Mouse (Mus musculus) common myeloid progenitor, adult 5-6 weeks (primary cell): ENCODE measurements around the gene Cldn9. TPM values are rescaled to one million over a fixed set of nuclear protein-coding genes. Genes with fewer than 3 reads are reported as not detected.

ENCODE experiments used
- ATAC-seq: replicated peaks from 2 replicates; pipeline ENCODE4 v1.8.0; 2016; ENCODE audit warnings: low read depth, mild to moderate bottlenecking, moderate TSS enrichment, inconsistent platforms; ENCODE audit not compliant: poor library complexity, severe bottlenecking
- total RNA-seq: library from RNA; stranded (forward); fragments of 200-1000, 187-1606 nt; gene quantifications from 2 replicates; pipeline ENCODE4 v1.2.3, GENCODE M21; 2017

The Cldn9 gene
- total RNA-seq, result not detected in 2 replicates

DNA sequence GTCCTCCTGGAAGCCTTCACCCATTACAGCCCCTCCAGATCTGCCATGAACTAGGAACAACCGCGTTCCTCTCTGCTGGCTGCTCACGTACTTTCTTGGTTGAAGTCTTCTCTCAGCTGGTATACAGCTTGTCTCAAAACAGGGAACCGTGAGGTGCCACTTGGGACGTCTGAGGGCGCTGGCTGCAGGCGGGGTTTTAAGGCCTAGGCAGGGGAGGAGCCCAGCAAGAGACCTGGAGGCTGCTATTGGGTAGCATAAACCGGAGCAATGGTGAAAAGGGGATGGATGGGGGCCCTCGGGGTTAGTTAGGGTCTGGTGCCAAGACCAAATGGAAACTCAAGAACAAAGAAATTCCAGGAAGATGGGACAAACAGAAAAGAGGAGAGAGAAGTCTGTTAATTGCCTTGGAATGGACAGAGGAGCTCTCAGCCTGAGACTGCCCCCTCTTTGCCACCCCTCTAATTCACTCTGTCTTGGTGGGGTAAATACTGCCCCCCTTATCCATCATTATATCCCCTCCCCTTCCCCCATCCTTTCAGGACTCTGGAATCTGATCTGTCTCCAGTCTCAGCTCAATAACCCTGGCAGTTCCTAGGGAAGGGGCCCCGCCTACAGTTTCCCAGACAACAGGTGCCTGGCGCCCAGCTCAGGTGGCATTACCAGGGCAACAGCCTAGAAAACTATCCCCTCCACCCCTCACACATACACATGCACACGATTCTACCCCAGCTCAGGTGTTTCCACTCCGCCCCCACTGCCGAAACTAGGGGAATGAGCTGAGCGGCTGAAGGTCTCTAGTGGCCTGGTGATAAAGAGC, at the start of gene Cldn9:
TSS of gene Cldn9 (minus strand) at position 171 of the 817 bp plus-strand sequence.
- peak; percentile 63 for ATAC-seq

DNA sequence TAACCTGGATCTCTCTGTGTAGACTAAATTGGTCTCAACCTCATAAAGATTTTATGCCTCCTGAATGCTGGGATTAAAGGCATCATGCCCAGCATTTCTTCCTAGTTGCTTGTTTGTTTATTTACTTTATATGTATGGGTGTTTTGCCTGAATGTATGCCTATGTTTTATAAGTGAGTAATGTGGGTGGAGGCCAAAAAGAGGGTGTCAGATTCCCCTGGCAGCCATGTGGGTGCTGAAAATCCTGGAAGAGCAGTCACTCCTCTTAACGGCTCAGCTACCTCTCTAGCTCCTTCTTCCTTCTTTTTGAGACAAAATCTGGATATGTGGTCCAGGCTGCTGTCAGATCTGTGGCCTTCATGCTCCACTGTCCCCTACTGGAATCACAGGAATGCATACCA, 46.6 kb upstream of the Cldn9 start:
- no peak for ATAC-seq

DNA sequence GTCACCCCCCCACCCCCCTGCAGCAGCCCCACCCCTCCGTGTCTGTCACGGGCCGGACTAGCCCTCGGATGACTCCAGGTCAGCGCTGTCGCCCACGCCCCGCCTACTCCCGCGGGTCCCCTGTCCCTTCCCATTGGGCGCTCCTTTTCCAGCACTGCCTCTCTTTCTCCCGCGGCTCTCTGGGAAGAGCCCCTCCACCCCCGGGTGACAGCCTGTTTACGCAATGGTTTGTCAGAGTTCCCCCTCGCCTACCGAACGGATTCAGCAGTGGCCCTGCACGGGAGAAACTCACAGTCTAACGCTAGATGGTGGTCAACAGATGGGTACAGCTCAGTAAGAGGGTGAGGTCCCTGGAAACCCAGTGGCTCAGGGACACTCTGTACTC, 42.9 kb upstream of the Cldn9 start:
- ATAC-seq, result peak; percentile 85

DNA sequence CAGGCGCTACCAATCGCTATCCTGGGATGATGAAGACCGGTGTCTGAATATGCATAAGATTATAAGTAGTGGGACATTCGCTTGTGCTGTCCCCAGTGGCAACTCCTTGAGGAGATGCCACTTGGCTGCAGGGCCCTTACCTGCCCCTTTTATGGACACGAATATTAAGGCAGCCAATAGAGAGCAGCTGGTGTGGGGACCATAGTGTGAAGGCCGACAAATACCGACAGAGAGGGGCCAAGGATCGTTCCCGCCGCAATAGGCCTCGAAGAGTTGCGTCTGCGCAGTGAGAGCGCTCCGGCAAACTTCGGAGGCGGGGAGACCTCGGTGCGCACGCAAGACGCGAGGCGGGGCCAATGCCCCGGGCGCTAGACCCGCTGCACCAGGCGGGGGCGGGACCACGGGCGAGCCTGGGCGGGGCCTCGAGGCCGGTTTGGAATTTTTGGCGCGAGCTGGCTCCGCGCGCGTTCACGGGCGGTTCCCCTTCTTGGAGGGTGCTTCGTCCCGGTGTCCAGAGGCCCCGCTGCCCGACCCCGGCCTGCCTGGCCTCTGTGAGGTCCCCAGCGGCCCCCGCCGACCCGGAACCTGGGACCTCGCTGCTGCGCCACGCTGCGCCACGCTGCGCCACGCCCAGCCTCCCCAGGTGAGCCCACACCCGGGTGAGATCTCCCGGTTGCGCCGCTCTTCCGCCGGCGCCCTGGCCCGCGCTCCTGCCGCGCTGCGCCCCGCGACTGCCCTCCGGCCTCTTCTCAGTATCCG, 42.4 kb upstream of the Cldn9 start, which contains the start of gene Pkmyt1:
TSS of gene Pkmyt1 (plus strand) at position 338 of the 759 bp plus-strand sequence.
- ATAC-seq, result peak; percentile 85

DNA sequence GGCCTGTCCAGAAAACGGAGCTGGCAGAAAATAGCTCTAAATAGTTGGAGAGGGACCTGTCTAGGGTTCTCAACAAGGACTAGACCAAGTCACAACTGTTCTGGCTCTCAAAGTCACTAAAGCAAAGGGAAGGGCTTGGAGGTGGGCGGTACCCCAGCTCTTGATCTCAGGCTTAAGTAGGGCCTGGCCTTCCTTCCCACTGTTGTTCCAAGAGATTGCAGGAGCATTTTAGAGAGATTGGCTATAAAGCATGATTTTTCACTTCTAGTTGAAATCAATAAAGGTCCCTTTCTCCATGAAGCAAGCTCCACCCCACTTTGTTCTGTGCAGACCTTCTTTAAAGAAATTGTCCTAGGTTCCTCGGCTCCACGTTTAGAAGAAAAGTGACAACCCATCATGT, 41.7 kb upstream of the Cldn9 start:
- ATAC-seq, result no peak

DNA sequence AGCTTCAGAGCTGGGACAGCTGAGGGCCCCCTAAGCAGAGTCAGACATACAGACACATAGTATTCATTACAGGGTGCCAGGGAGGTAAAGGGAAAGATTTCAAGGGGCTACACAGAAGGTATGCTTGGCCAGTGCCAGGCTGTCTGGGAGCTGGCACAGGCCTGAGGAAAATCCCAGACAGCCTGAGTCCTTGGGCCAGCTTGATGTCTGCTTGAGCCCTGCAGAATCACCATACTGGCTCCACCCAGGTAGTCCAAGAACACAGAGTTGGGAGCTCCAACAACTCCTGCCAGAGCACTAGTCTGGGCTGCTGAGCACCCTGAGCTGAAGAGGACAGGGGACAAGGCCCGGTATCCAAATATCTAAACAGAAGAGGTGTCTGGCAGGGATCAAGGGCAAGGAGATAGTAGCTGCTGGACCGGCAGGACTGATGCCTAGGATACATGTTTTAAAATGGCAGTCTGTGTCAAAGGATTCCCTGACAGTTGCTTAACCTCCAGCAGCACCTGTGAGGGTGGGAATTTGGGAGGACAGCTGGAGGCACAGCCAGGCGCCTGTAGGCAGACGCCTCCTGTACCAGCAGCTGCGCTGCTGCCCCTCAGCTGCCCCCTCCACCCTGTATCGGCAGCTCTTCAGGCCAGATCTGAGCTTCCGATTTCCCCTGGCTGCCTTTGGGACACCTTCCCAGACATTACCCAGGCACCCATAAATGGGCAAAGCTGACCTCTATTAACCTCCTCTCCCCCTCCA, 38.7 kb upstream of the Cldn9 start, which contains the start of gene 1520401A03Rik:
TSS of gene 1520401A03Rik (minus strand) at position 408 of the 750 bp plus-strand sequence.
- no peak for ATAC-seq

DNA sequence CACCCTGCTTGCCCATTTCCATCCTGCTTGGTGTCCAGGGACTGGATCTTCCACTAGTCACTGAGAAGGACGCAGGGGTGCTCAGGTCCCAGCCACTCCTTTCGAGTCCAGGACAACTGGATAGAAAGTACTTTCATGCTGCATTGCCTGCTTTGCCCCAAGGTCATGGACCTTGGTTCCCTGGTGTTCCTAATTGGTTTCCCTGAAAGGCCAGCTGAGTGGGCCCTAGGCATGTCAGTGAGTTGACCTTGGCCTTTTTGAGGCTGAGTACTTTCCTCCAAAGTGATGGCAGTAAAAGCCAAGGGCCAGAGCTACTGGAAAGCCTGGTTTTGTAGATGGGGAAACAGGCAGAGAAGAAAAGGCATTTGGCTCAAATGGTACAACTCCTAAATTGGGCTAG, 38.1 kb upstream of the Cldn9 start:
- ATAC-seq, result no peak

DNA sequence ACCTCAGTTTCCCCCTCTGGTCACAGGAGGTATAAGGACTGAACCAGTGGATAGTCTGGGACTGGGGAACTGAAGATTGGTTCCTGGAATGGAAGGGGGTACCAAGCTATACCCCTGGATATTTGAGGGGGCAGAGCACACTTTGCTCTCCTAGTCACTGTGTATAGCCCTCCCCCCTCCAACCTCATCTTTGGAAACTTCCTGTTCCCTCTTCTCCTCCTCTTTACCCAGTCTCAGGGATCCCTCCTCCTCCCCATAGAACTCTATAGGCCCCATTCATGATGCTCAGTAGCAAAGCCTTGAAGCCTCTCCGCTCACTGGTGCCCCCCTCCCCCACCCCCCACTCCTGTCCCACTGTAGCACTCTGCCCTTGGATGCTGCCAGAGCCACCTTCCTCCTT, 35.6 kb upstream of the Cldn9 start:
- 0 out of 2 replicates have a peak, but pooled peaks have one; percentile 15 for ATAC-seq

DNA sequence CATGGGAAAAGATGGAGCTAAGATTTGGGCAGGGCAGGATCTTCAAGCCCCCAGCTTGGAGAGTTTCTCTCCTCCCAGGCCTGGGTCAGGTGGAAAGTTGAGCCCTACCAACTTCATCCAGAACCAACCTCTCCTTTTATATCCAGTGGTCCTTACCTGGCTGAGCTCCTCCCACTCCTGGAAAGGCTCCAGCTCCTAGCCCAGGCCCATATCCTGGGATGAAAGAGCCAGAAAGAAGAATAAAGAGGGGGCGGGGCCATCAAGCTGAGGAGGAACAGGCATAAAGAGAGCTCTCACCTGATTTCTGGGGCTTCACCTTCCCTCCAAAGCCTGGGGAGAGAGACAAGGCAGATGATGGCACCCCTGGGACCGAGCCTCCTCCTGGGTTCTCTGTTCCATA, 33.2 kb upstream of the Cldn9 start:
- ATAC-seq, result no peak

DNA sequence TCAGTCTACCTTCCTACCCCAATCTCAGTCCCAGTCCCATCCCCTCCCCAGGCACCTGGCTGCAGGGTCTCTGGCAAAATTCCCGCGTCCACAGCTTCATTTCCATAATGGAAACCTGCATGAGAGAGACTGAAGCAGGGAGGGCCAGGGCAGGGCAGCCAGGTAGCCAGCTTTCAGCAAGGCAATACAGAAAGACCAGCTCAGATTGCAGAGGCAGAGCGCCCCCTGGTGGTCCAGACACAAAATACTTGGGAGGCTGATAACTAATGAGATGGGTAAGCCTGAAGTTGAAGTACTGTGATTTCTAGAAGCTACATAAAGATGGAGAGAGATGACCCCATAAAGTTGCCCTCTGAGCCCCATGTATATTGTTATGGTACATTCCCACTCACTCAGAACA, 22.4 kb upstream of the Cldn9 start:
- peak; percentile 90 for ATAC-seq

DNA sequence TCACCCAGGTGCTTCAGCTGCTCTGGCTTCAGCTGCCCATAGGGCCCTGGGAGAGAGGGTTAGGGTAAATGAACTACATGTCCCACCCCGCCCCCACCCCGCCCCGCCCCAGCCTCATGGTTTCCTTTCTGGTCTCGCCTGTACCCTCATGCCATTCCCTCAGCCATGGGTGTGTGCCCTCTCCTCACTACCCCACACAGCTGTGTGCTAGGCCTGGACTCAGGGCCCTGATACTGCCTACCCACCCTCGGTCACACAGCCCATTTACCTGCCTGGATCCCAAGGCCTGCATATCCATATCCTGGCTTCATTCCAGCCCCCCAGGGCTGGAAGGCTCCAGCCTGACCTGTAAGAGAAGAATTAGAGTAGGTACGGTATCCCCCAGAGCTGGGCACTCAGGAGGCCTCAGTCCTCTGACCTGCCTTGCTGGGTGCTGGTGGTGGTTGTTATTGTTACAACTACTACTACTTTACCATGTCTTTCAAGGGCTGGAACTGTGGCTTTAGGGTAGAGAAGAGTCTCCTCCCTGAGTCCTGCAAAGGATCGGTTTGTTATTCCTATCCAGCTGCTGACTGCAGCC, 21.8 kb upstream of the Cldn9 start:
- no peak for ATAC-seq

DNA sequence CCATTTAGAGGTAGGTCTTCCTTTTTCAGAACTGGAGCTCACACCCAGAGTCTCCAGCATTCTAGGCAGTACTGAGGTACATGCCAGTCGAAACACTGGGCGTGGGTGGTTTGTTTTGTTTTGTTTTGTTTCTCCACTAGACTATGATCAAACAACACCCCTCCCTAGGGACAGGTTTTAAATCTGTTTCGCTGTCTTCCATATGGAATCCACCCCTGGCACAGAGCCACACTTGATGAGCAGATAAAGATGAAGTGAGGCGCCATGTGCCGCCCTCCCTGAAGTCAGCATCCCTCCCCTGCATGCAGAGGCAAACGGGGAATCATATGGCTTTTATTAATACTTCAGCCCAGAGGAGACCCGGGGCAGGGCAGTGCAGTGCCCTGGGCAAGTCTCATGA, 20.9 kb upstream of the Cldn9 start:
- no peak for ATAC-seq

DNA sequence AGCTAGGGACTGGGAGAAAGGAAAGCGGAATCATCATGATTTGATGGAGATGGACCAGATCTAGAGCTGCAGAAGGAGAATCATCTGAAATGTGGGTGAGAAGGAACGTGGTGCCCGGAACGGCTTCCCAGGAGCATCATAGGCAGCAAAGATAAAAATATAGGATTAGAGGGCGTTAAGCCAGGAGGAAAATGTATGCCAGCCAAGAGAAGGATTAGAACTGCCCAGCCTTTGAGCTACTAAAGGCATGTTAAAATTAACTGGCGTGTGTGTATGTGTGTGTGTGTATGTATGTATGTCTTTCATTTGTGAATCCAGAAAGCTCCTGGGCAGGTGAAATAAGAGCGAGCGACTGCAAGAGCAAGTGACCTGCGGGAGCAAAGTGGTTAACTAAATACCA, 19.5 kb upstream of the Cldn9 start:
- ATAC-seq, result no peak

DNA sequence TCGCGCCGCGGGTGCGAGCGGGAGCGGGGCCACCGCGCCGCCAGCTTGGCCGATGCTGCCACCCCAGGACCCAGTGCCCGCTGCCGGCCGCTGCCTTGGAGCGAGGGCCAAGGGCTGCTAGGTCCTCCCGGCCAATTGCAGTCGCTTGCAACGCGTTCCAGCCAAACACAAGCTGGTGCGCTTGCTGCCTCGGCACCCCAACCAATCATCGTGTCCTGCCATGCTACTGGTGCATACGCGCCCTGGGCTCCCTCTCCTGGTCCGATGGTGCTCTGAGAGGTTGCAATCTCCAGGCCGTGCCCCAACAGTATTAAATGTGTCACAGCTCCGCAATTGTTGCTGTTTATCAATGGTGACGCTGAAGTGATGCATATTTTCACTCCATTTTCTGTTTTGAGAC, 16.3 kb upstream of the Cldn9 start:
- peak; percentile 100 for ATAC-seq

DNA sequence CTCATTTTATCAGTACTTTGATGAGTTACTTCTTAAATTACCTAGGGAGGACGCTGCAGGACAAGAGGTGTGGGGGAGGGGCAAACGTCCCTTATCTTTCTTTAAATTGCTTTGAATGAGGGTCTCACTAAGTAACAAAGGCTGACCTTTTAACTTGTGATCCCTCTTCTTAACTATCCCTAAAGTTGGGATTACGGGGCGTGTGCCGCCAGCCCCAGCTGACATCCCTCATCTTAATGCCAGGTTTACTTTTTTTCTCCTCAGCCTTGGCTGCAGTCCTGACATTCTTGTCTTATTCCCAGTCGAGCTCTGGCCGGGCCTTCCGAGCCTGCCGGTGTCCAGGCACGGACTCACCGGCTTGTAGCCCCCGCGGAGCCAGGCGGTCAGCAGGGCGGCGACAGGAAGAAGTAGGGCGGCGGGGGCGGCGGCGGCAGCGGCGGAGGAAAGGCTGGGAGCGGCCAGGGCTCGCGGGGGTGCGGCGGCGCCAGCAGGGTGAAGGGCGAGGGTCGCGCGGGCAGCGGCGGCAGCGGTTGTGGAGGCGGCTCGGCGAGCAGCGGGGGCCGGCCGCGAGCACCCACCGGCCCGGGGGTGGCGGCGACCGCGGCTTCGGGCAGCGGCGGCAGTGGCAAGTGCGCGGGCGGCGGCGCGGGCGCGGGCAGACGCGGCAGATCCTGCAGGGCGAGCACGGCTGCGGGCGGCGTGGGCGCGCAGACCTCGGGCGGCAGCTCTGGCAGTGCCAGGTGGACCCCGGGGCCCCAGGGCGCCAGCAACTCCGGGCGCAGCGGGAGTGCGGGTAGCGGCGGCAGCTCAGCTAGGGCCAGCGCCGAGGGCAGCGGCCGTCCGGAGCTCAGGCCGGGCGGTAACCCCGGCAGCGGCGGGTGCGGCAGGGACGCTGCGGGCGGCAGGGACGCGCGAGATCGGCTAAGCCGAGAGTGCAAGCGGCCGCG, 15.6 kb upstream of the Cldn9 start:
- no peak for ATAC-seq

DNA sequence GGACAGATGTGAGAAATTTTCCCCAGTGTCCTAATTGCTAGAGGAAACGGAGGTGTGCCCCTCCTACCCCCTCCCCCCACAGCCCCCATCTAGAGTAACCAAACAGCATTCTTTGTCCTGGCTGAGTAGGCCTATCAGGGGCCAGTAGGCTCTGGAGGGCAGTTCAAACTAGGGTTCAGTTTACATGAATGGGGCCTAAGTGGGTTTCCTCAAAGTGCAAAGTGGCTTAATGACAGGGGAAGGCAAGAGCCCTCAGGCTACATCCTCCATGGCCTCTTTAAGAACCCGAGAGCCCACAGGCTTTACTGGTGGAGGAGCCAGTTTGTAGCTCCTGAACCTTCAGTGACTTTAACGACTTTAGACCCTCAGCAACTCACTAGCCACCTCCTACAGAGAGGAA, 12.0 kb upstream of the Cldn9 start:
- no peak for ATAC-seq

DNA sequence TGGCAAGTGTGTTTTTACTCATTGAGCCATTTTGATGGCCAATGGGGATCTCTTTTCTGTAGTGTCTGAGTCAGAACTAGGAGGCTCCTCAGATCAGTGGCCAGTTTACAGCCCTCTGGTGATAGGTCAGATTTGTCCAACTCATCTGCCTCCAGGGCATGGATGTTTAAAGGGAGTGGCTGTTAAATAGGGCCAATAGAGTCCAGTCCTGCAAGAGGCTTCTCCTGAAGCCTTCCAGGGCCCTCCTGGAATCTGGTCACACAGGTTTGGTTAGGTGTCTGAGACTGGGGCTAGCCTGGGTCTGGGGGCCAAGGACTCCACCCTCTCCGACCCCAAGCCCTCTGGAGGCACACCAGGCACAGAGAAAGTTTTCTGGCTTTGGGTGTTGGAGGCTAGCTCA, 10.7 kb upstream of the Cldn9 start:
- no peak for ATAC-seq

DNA sequence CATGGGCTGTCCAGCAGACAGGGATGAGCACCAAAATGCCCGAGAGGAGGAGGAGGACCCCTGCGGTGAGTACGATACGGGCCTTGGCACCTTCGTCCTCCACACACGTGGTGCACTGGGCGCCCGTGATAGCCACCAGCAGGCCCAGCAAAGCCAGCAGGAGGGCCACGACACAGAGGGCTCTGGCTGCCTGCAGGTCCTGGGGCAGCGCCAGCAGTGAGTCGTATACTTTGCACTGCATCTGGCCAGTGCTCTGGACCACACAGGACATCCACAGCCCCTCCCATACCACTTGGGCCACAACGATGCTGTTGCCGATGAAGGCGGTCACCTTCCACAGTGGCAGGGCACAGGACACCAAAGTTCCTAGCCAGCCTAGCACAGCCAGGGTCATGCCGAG, 600 bp downstream of the Cldn9 start:
- ATAC-seq, result no peak

DNA sequence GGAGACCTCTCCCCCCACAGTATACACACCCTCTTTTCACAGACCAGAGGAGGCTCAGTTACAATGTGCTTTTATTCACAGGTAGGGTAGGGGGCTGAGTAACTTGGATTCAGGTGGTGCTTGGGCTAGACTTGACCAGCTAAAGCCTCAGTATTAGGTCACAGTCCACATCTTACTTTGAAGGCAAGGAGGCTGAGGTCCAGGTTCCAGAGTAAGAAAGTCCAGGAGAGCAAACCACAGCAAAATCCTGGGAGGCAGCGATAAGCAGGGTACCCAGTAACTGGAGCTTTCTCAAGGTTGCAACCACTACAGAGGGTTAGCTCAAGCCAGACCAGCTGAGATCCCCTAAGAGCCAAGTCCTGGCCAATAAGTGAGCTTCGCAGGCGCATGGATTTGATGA, 1.3 kb downstream of the Cldn9 start:
- ATAC-seq, result no peak
